Mouse (Mus musculus): Measurements from ENCODE around the gene Kcnab2. TPM values are rescaled to one million over a fixed set of nuclear protein-coding genes. Genes with fewer than 3 reads are reported as not detected.

Gene Kcnab2
- polyA plus RNA-seq, 1 experiment from 2014 or later: 9.2 TPM

DNA sequence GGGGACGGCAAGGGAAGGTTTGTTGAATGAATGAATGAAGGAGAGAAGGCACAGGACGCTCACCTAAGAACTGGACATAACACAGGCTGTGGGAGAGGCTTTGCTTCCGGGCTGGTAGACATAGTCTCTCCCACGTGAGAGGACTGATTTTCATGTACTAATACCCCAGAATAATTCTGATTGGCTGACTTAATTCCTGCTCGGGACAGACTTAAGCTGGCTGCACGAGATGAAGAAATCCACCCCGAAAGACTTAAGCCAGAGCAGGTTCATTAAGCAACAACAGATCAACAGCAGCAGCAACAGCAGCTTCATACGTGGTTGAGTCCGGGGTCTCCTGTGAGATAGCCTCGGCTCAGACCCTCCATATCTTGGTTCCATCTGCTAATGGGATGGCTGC, 10.4 kb upstream of the Kcnab2 start:
- Histone ChIP-seq H3K4me1 (ENCODE audit: control insufficient read depth, insufficient read depth, low read length) (no peaks in the 10 kb centered on the region), H3K9ac (ENCODE audit: low read depth, low read length) (no peak overlapping the region), H3K27me3 (replicated peaks; ENCODE audit: control insufficient read depth, insufficient read depth, low read length) (no peaks in the 10 kb centered on the region), H3K4me2 (ENCODE audit: low read depth, low read length) (no peak overlapping the region), H3K9me3 (ENCODE audit: control insufficient read depth, low read length) (no peaks in the 10 kb centered on the region), H3K4me3 (ENCODE audit: low read depth, low read length) (no peak overlapping the region), H3K27ac (replicated peaks; ENCODE audit: low read depth, low read length) (no peak overlapping the region), H3K36me3 (ENCODE audit: control insufficient read depth, insufficient read depth, low read length) (no peaks in the 10 kb centered on the region)
- 79% methylated on average over 10 of the region's 10 CpGs for WGBS
- DNase-seq (ENCODE audit: low spot score) (no peak), ATAC-seq (ENCODE audit: low read depth) (no peak)

DNA sequence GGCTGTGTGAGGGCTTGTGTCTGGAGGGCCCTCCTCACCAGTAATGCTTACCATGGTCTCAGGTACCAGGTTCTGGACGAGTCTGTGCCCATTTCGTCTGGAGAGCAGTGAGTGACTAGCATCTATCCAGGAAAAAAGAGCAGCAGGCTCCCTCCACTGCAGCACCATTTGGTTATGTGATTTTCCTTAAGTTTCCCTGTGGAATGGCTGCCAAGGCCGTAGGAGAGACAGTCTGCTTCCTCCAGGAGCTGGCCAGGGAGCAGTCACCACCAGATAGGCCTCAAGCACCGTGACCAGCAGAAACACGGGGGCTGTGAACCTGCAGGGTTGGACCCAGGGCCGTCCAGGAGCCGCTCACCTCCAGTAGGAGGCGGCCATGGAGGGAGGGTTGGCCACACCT, 2.8 kb upstream of the Kcnab2 start:
- Histone ChIP-seq H3K36me3 (ENCODE audit: control insufficient read depth, insufficient read depth, low read length) (no peaks in the 10 kb centered on the region), H3K27ac (replicated peaks; ENCODE audit: low read depth, low read length) (no peak overlapping the region), H3K27me3 (replicated peaks; ENCODE audit: control insufficient read depth, insufficient read depth, low read length) (peaks cover 9% of the 10 kb centered on the region; the same call in 1 of the 2 replicates), H3K9me3 (ENCODE audit: control insufficient read depth, low read length) (no peaks in the 10 kb centered on the region), H3K4me3 (ENCODE audit: low read depth, low read length) (no peak overlapping the region), H3K4me2 (ENCODE audit: low read depth, low read length) (no peak overlapping the region), H3K9ac (ENCODE audit: low read depth, low read length) (no peak overlapping the region), H3K4me1 (ENCODE audit: control insufficient read depth, insufficient read depth, low read length) (peaks cover 5% of the 10 kb centered on the region)
- no peak for ATAC-seq (ENCODE audit: low read depth)
- whole genome bisulfite sequencing: 46% methylated on average over 8 of the region's 8 CpGs
- no peak for DNase-seq (ENCODE audit: low spot score)

DNA sequence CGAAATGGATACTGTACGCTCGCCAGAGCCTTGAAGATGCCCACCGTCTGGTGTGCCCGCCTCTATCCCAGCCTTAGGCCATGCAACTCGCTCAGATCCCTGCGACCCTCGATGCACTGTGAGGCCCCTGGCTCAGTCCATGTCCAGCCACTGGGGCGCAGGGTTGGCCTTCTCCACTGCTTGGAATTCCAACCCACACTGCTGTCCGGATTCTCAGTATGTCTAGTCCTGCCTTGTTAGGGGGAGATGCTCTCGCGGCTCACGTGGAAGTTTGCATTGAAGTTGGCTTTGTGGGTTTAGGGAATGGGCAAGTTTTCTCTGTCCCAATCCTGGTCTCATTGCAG, 525 bp upstream of the Kcnab2 start:
- Histone ChIP-seq H3K4me3 (ENCODE audit: low read depth, low read length) (peak overlapping the region; percentile 78), H3K36me3 (ENCODE audit: control insufficient read depth, insufficient read depth, low read length) (no peaks in the 10 kb centered on the region), H3K27ac (replicated peaks; ENCODE audit: low read depth, low read length) (peak overlapping the region; percentile 82; the same call in 1 of the 2 replicates), H3K9me3 (ENCODE audit: control insufficient read depth, low read length) (no peaks in the 10 kb centered on the region), H3K4me2 (ENCODE audit: low read depth, low read length) (peak overlapping the region; percentile 80), H3K27me3 (replicated peaks; ENCODE audit: control insufficient read depth, insufficient read depth, low read length) (peaks cover 9% of the 10 kb centered on the region; the same call in 1 of the 2 replicates), H3K4me1 (ENCODE audit: control insufficient read depth, insufficient read depth, low read length) (peaks cover 5% of the 10 kb centered on the region), H3K9ac (ENCODE audit: low read depth, low read length) (peak overlapping the region; percentile 84)
- WGBS: 1% methylated on average over 11 of the region's 13 CpGs
- DNase-seq (ENCODE audit: low spot score) (no peak), ATAC-seq (ENCODE audit: low read depth) (peak; percentile 14; the same call in 1 of the 2 replicates)

DNA sequence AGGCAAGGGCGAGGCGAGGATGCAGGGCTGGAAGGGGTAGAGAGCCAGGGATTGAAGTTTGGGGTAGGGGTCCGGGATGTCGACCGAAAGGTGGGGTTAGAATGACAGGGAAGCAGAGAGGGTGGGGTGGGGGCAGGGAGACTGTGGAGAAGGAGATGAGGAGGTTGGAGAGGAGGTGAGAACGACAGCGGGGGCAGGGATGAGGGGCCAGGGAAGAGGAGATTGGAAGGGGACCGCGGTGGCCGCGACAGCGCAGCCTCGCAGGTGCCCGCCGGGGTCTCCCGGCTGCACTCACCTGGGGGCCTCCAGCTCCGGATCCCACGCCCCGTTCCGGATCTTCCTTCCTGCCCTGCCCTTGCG, 585 bp downstream of the Kcnab2 start:
- peak overlapping the region; percentile 78 for H3K4me3 ChIP-seq (ENCODE audit: low read depth, low read length)
- peak overlapping the region; percentile 84 for H3K9ac ChIP-seq (ENCODE audit: low read depth, low read length)
- peaks cover 9% of the 10 kb centered on the region; the same call in 1 of the 2 replicates for H3K27me3 ChIP-seq (replicated peaks; ENCODE audit: control insufficient read depth, insufficient read depth, low read length)
- no peaks in the 10 kb centered on the region for H3K36me3 ChIP-seq (ENCODE audit: control insufficient read depth, insufficient read depth, low read length)
- peaks cover 5% of the 10 kb centered on the region for H3K4me1 ChIP-seq (ENCODE audit: control insufficient read depth, insufficient read depth, low read length)
- peak overlapping the region; percentile 80 for H3K4me2 ChIP-seq (ENCODE audit: low read depth, low read length)
- ATAC-seq (ENCODE audit: low read depth): no peak
- no peak overlapping the region for H3K27ac ChIP-seq (replicated peaks; ENCODE audit: low read depth, low read length)
- WGBS: 1% methylated on average over 7 of the region's 21 CpGs
- no peak for DNase-seq (ENCODE audit: low spot score)
- H3K9me3 ChIP-seq (ENCODE audit: control insufficient read depth, low read length): peaks cover 8% of the 10 kb centered on the region; the same call in 1 of the 2 replicates

DNA sequence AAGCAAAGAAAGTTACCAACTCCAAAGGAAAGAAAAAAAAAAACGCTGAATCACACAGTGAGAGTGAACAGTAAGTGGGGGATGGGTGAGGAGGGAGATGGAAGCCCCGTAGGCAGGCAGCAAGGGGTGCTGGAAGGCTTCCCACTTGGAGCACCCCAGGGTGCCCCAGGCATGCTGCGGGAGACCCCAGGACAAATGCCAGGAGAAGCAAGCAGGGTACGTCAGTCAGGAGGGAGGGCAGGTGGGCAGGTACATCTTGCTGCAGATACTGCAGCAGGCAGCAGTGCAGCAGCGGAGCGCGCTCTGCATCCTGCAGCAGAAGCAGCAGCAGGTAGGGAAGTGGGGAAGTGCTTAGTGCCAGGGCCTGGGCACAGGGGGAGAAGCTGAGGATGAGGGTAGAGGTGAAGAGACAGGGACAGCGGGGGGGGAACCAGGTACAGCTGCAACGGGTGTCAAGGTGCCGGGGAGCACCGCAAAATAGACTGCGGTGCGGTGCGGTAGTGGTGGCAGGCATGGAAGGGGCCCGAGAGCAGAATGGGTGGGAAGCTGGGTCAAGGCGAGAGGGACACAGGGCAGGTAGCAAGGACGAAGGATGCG, 1.1 kb downstream of the Kcnab2 start, which contains the start of gene Nphp4:
Gene Nphp4 (plus strand): TSS at position 280 of the 597 bp plus-strand sequence.
- no peak for ATAC-seq (ENCODE audit: low read depth)
- peaks cover 13% of the 10 kb centered on the region; the same call in 1 of the 2 replicates for H3K9me3 ChIP-seq (ENCODE audit: control insufficient read depth, low read length)
- H3K9ac ChIP-seq (ENCODE audit: low read depth, low read length): peak within 1 kb of the TSS; percentile 84
- DNase-seq (ENCODE audit: low spot score): no peak
- H3K4me1 ChIP-seq (ENCODE audit: control insufficient read depth, insufficient read depth, low read length): peaks cover 5% of the 10 kb centered on the region
- H3K27ac ChIP-seq (replicated peaks; ENCODE audit: low read depth, low read length): no peak within 1 kb of the TSS
- peak within 1 kb of the TSS; percentile 80 for H3K4me2 ChIP-seq (ENCODE audit: low read depth, low read length)
- peaks cover 9% of the 10 kb centered on the region; the same call in 1 of the 2 replicates for H3K27me3 ChIP-seq (replicated peaks; ENCODE audit: control insufficient read depth, insufficient read depth, low read length)
- H3K4me3 ChIP-seq (ENCODE audit: low read depth, low read length): peak within 1 kb of the TSS; percentile 78
- H3K36me3 ChIP-seq (ENCODE audit: control insufficient read depth, insufficient read depth, low read length): no peaks in the 10 kb centered on the region
- WGBS: 4% methylated on average over 18 of the region's 18 CpGs

DNA sequence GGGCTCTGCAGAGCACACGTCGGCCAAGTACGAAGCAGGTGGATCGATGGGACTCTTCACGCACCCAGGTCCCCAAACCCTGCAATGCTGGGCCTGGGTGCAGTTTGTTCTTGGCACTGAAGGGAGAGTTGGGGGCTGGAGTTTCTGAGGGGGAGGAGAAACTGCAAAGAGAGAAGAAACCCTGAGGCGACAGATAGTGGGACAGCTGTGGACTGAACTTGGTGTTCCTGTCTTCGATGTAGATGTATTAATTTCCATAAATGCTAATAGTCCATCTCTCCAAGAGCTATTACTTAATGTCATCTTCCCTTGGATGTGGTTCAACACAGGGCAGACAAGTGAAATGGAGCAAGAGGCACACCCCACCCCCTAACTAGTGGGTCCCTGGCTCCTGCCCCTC, 1.7 kb downstream of the Kcnab2 start:
- H3K9me3 ChIP-seq (ENCODE audit: control insufficient read depth, low read length): peaks cover 15% of the 10 kb centered on the region; the same call in 1 of the 2 replicates
- H3K36me3 ChIP-seq (ENCODE audit: control insufficient read depth, insufficient read depth, low read length): no peaks in the 10 kb centered on the region
- H3K4me2 ChIP-seq (ENCODE audit: low read depth, low read length): no peak overlapping the region; the same call in 1 of the 2 replicates
- H3K9ac ChIP-seq (ENCODE audit: low read depth, low read length): 0 out of 2 replicates have a peak overlapping the region, but pooled peaks have one; percentile 84
- ATAC-seq (ENCODE audit: low read depth): no peak
- 82% methylated on average over 7 of the region's 7 CpGs for WGBS
- no peak for DNase-seq (ENCODE audit: low spot score)
- peaks cover 5% of the 10 kb centered on the region for H3K4me1 ChIP-seq (ENCODE audit: control insufficient read depth, insufficient read depth, low read length)
- no peak overlapping the region; the same call in 1 of the 2 replicates for H3K4me3 ChIP-seq (ENCODE audit: low read depth, low read length)
- H3K27ac ChIP-seq (replicated peaks; ENCODE audit: low read depth, low read length): no peak overlapping the region
- H3K27me3 ChIP-seq (replicated peaks; ENCODE audit: control insufficient read depth, insufficient read depth, low read length): peaks cover 9% of the 10 kb centered on the region; the same call in 1 of the 2 replicates

DNA sequence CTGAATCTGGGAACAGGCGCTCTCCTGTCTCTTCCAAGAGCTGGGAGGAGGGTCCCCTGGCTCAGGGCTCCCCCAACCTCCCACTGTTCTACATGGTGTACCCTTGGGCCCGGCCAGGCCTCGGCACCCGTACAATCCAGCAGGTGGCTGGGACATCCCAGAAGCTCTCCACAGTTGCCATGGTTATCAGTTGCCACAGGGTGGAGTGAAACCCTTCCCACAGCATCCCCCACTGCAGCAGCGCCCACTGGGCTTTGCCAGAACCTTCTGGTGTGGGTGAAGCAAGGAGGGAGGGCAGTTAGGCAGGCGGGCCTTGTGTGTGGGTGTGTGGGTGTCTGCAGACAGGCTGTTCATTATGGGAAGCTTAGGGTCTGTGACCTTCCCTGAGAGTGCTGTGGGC, 9.7 kb downstream of the Kcnab2 start:
- H3K36me3 ChIP-seq (ENCODE audit: control insufficient read depth, insufficient read depth, low read length): no peaks in the 10 kb centered on the region
- H3K4me3 ChIP-seq (ENCODE audit: low read depth, low read length): no peak overlapping the region
- DNase-seq (ENCODE audit: low spot score) (no peak), ATAC-seq (ENCODE audit: low read depth) (no peak)
- no peaks in the 10 kb centered on the region for H3K27me3 ChIP-seq (replicated peaks; ENCODE audit: control insufficient read depth, insufficient read depth, low read length)
- WGBS: 81% methylated on average over 6 of the region's 6 CpGs
- H3K27ac ChIP-seq (replicated peaks; ENCODE audit: low read depth, low read length): no peak overlapping the region
- no peak overlapping the region for H3K9ac ChIP-seq (ENCODE audit: low read depth, low read length)
- peaks cover 15% of the 10 kb centered on the region; the same call in 1 of the 2 replicates for H3K9me3 ChIP-seq (ENCODE audit: control insufficient read depth, low read length)
- H3K4me2 ChIP-seq (ENCODE audit: low read depth, low read length): no peak overlapping the region
- no peaks in the 10 kb centered on the region for H3K4me1 ChIP-seq (ENCODE audit: control insufficient read depth, insufficient read depth, low read length)

DNA sequence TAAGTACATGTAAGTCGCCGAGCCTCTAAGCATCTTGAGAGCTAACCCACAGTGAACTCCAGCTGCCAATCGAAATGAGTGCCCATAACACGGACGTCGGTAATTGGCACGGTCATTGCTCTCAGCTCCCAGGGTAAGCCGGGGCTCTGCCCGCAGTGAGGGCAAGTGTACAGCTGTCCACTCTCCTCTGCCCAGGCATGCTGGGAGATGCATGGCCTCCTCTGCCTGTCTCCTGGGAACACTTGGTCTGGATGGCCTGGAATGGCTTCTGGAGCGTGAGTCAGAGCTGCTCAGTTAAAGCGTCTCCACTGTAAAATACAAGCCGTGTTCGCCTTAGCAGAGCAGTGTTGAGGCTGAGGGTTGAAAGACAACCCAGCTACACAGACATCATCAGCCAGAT, 11.1 kb downstream of the Kcnab2 start:
- Histone ChIP-seq H3K9ac (ENCODE audit: low read depth, low read length) (no peak overlapping the region), H3K4me2 (ENCODE audit: low read depth, low read length) (no peak overlapping the region), H3K9me3 (ENCODE audit: control insufficient read depth, low read length) (peaks cover 3% of the 10 kb centered on the region; the same call in 1 of the 2 replicates), H3K4me3 (ENCODE audit: low read depth, low read length) (no peak overlapping the region), H3K27ac (replicated peaks; ENCODE audit: low read depth, low read length) (no peak overlapping the region), H3K4me1 (ENCODE audit: control insufficient read depth, insufficient read depth, low read length) (no peaks in the 10 kb centered on the region), H3K36me3 (ENCODE audit: control insufficient read depth, insufficient read depth, low read length) (no peaks in the 10 kb centered on the region), H3K27me3 (replicated peaks; ENCODE audit: control insufficient read depth, insufficient read depth, low read length) (no peaks in the 10 kb centered on the region)
- ATAC-seq (ENCODE audit: low read depth) (no peak), DNase-seq (ENCODE audit: low spot score) (no peak)
- WGBS: 95% methylated on average over 12 of the region's 13 CpGs

DNA sequence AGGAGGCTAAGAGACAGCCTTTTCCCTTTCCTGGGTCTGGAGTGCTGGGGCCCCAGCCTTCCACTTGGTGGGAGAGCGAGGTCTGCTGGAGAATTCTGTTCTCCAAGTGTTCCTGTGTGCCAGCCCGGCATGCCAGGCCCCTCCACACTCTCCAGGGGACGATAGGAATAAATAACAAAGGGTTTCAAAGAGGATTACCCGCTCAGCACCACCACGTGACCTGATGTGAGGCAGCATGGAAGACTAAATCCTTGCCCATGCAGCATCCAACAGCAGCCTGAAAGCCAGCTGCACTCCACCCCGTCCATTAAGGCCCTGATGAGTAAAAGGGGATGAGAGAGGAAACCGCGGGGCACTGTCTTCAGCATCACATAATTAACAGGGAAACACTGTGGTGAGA, 12.6 kb downstream of the Kcnab2 start:
- peak; percentile 29 for DNase-seq (ENCODE audit: low spot score)
- Histone ChIP-seq H3K4me3 (ENCODE audit: low read depth, low read length) (no peak overlapping the region), H3K9ac (ENCODE audit: low read depth, low read length) (no peak overlapping the region), H3K36me3 (ENCODE audit: control insufficient read depth, insufficient read depth, low read length) (no peaks in the 10 kb centered on the region), H3K4me1 (ENCODE audit: control insufficient read depth, insufficient read depth, low read length) (no peaks in the 10 kb centered on the region), H3K27ac (replicated peaks; ENCODE audit: low read depth, low read length) (no peak overlapping the region), H3K9me3 (ENCODE audit: control insufficient read depth, low read length) (no peaks in the 10 kb centered on the region), H3K4me2 (ENCODE audit: low read depth, low read length) (no peak overlapping the region), H3K27me3 (replicated peaks; ENCODE audit: control insufficient read depth, insufficient read depth, low read length) (no peaks in the 10 kb centered on the region)
- peak; percentile 35; the same call in 1 of the 2 replicates for ATAC-seq (ENCODE audit: low read depth)
- 32% methylated on average over 8 of the region's 8 CpGs for WGBS
